Mouse (Mus musculus): ENCODE measurements around the gene Slc7a3. TPM values are rescaled to one million over a fixed set of nuclear protein-coding genes. Genes with fewer than 3 reads are reported as not detected.
"Not testable (repeated sequence)": the region's sequence is repeated elsewhere in the genome, so short reads cannot be mapped to it uniquely, and the experiment has no call there.

Slc7a3 gene
- polyA plus RNA-seq (2017; shearing (Covaris generic)) = under 1 TPM in 1 of 2 experiments, not detected in 1; 0.43 TPM

DNA sequence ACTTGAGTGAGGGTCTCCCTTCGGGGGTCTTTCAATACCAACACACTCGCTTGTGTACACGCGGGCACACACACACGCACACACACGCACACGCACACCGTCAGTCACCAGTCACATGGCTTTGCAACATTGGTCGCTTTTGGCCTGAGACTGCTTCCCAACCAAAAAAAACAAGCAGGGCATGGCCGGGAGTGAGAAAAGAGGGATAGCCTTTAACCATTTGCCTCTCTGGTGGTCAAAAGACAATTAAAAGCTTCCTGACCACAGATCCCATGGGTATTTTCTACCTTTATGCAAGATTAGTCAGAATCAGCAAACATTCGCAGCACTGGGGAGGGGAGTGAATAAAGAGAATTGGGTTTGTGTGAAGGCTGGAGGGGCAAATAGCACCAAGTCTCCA is at the start of gene Slc7a3:
Gene Slc7a3 (minus strand): TSS at position 101 of the 400 bp plus-strand sequence.
- no peak for ATAC-seq

- ATAC-seq = peak; percentile 55
These were observed 46.4 kb upstream of the Slc7a3 start for GRCm38 (mm10) chrX:101131992-101132791.

GRCm38 (mm10) chrX:101131001-101131400 is 45.2 kb upstream of the Slc7a3 start:
- ATAC-seq = peak; percentile 52

GRCm38 (mm10) chrX:101128559-101128958 is 42.7 kb upstream of the Slc7a3 start:
- peak; percentile 54 for ATAC-seq

DNA sequence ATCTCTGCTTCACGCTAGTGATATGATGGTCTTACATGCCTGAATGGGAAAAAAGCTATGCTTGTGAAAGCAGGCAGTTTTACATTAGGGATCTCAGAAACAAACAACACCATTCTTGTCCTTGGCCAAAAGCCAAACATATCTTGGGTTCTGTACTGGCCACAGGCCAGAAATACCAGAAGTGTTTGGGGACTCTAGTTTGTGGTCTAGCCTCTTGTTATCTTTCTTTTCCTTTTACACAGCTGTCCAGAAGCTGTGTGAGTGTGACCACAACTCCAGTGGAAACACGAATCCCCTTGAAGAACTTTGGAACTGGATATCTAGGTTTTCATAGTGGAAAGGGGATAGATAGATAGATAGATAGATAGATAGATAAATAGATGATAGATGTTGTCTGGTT is 41.2 kb upstream of the Slc7a3 start:
- ATAC-seq = no peak

DNA sequence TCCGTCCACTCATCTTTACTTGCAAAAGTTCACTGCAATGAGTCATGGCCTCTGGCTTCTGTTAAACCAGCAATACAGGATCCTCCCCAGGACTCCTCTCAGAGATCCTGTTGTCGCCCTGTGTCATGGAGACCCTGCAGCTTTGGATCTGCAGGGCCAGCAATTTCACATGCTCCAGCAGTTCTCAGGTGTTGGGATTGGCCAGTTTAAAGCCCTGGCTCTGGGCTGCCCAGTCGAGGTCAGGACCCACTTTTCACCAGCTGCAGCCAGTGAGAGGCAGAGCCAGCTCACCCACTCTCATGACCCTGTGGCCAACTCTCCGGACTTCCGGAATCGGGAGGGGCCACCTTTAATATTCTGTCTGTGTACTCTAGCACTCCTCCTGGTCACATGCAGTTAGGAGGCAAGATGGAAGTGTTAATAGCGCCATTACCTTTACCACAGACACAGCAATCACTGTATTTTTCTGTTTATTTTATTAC is 40.7 kb upstream of the Slc7a3 start:
- ATAC-seq = no peak

GRCm38 (mm10) chrX:101120546-101120945 is 34.7 kb upstream of the Slc7a3 start:
- ATAC-seq = no peak

- not testable (repeated sequence) for ATAC-seq
These were observed 609 bp downstream of the Slc7a3 start for GRCm38 (mm10) chrX:101085211-101085610.

GRCm38 (mm10) chrX:101084192-101084591 is 1.6 kb downstream of the Slc7a3 start:
- ATAC-seq = no peak

- ATAC-seq = no peak
These were observed 20.6 kb downstream of the Slc7a3 start for GRCm38 (mm10) chrX:101065245-101065644.

- no peak for ATAC-seq
These were observed 22.3 kb downstream of the Slc7a3 start for GRCm38 (mm10) chrX:101063503-101063902.

- no peak for ATAC-seq
These were observed 26.3 kb downstream of the Slc7a3 start, which contains the start of gene Tex11 for GRCm38 (mm10) chrX:101059541-101059940. TSS of gene Tex11 (minus strand) at chrX:101059667.

Other genes starting within 250 kb of the Slc7a3 start
- gene Tex11, start 26.4 kb downstream of the Slc7a3 start, polyA plus RNA-seq (2017; shearing (Covaris generic)) = not detected
- gene Snx12, start 136.5 kb upstream of the Slc7a3 start, polyA plus RNA-seq (2017; shearing (Covaris generic)) = 10 to 100 TPM; 42.7 to 57.1 TPM
- 1 to 10 TPM; 4.8 to 6.0 TPM for gene Foxo4, start 168.5 kb upstream of the Slc7a3 start, polyA plus RNA-seq (2017; shearing (Covaris generic))
- 1 to 10 TPM; 1.7 to 2.9 TPM for gene Gm614, start 178.0 kb upstream of the Slc7a3 start, polyA plus RNA-seq (2017; shearing (Covaris generic))
- gene Il2rg, start 182.2 kb upstream of the Slc7a3 start, polyA plus RNA-seq (2017; shearing (Covaris generic)) = 1,000 to 10,000 TPM; 2,002 to 2,386 TPM
- gene Gm20489, start 183.0 kb upstream of the Slc7a3 start, polyA plus RNA-seq (2017; shearing (Covaris generic)) = under 1 TPM in 1 of 2 experiments, not detected in 1; 0.42 TPM
- gene Med12, start 188.0 kb upstream of the Slc7a3 start, polyA plus RNA-seq (2017; shearing (Covaris generic)) = 10 to 100 TPM; 72.2 to 98.1 TPM
- under 1 TPM; 0.11 to 0.37 TPM for gene Nlgn3, start 213.1 kb upstream of the Slc7a3 start, polyA plus RNA-seq (2017; shearing (Covaris generic))